Mouse (Mus musculus) embryonic facial prominence, embryonic 15.5 days (tissue): ENCODE measurements around the gene Wnt11. TPM values are rescaled to one million over a fixed set of nuclear protein-coding genes. Genes with fewer than 3 reads are reported as not detected.

Source experiments
- ATAC-seq: fragments of 200-750 bp; cut with Nextera tagmentation; 2 replicates; pipeline ENCODE4 v1.8.0; 2017; ENCODE audit warnings: low read depth, moderate TSS enrichment; ENCODE audit not compliant: insufficient number of reproducible peaks, low FRiP score, low TSS enrichment
- H3K27ac ChIP-seq: fragments of 300-500 bp; sonication (generic); replicated peaks from 2 replicates; pipeline ENCODE4 v1.5.1; 2015; ENCODE audit warnings: mild to moderate bottlenecking, inconsistent platforms
- H3K27me3 ChIP-seq: fragments of 300-500 bp; sonication (generic); 2 replicates; pipeline ENCODE4 v1.6.1; 2015; ENCODE audit warnings: inconsistent platforms
- H3K36me3 ChIP-seq: fragments of 300-500 bp; sonication (generic); 2 replicates; pipeline ENCODE4 v1.6.1; 2015; ENCODE audit warnings: mild to moderate bottlenecking, inconsistent platforms
- H3K4me1 ChIP-seq: fragments of 300-500 bp; sonication (generic); 2 replicates; pipeline ENCODE4 v1.6.1; 2015; ENCODE audit warnings: inconsistent platforms
- H3K4me2 ChIP-seq: fragments of 300-500 bp; sonication (generic); replicated peaks from 2 replicates; pipeline ENCODE4 v1.6.1; 2015; ENCODE audit warnings: mild to moderate bottlenecking, inconsistent platforms
- H3K4me3 ChIP-seq: fragments of 300-500 bp; sonication (generic); replicated peaks from 2 replicates; pipeline ENCODE4 v1.5.1; 2015; ENCODE audit warnings: mild to moderate bottlenecking, inconsistent platforms
- H3K9ac ChIP-seq: fragments of 300-500 bp; sonication (generic); 2 replicates; pipeline ENCODE4 v1.6.1; 2015; ENCODE audit warnings: inconsistent platforms
- H3K9me3 ChIP-seq: fragments of 300-500 bp; sonication (generic); replicated peaks from 2 replicates; pipeline ENCODE4 v1.6.1; 2016; ENCODE audit warnings: inconsistent platforms
- WGBS: fragments of 180-500 bp; shearing (Covaris S2); methylation state at CpG from one replicate; pipeline ENCODE4 v1.1.7; 2015; 5-methylcytosine and 5-hydroxymethylcytosine counted together
- polyA plus RNA-seq: library from polyadenylated mRNA; unstranded; fragments of >200 nt; fragmentation: Nextera tagmentation; extraction: Ambion mirVana; gene quantifications from 2 replicates; pipeline ENCODE4 v1.2.1, GENCODE M21; 2015

Gene Wnt11
- polyA plus RNA-seq, 1 experiment from 2014 or later = 23.3 TPM

DNA sequence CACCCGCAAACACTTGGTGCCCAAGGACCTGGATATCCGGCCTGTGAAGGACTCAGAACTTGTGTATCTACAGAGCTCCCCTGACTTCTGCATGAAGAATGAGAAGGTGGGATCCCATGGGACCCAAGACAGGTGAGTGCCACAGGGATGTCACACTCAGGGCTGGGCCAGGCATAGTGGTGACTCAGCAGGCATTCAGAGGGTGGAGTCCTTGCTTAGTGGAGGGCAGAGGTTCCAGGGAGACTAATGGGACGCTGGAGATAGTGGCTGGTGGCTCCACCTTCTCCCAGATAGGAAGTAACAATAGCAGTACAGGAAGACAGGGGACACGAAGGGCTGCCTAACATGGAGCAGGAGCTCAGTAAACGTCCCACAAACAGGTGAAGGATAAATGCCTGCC, 15.5 kb downstream of the Wnt11 start:
- H3K4me3 ChIP-seq = no peak overlapping the region
- no peak overlapping the region for H3K4me2 ChIP-seq
- peaks cover 8% of the 10 kb centered on the region; the same call in 1 of the 2 replicates for H3K36me3 ChIP-seq
- H3K4me1 ChIP-seq = peaks cover 21% of the 10 kb centered on the region
- H3K27me3 ChIP-seq = no peaks in the 10 kb centered on the region
- no peak overlapping the region for H3K9ac ChIP-seq
- H3K9me3 ChIP-seq = no peaks in the 10 kb centered on the region
- no peak for ATAC-seq
- H3K27ac ChIP-seq = no peak overlapping the region
- WGBS = 85% methylated on average over 5 of the region's 5 CpGs

- Histone ChIP-seq H3K27ac (peak overlapping the region; percentile 35), H3K9me3 (no peaks in the 10 kb centered on the region), H3K9ac (no peak overlapping the region), H3K4me1 (peaks cover 21% of the 10 kb centered on the region), H3K4me3 (no peak overlapping the region), H3K36me3 (peaks cover 8% of the 10 kb centered on the region; the same call in 1 of the 2 replicates), H3K27me3 (no peaks in the 10 kb centered on the region), H3K4me2 (peak overlapping the region; percentile 20; the same call in 1 of the 2 replicates)
- peak; percentile 55 for ATAC-seq
- WGBS = 19% methylated on average over 9 of the region's 9 CpGs
Observed at GRCm38 (mm10) chr7:98851220-98851619, 16.3 kb downstream of the Wnt11 start.

DNA sequence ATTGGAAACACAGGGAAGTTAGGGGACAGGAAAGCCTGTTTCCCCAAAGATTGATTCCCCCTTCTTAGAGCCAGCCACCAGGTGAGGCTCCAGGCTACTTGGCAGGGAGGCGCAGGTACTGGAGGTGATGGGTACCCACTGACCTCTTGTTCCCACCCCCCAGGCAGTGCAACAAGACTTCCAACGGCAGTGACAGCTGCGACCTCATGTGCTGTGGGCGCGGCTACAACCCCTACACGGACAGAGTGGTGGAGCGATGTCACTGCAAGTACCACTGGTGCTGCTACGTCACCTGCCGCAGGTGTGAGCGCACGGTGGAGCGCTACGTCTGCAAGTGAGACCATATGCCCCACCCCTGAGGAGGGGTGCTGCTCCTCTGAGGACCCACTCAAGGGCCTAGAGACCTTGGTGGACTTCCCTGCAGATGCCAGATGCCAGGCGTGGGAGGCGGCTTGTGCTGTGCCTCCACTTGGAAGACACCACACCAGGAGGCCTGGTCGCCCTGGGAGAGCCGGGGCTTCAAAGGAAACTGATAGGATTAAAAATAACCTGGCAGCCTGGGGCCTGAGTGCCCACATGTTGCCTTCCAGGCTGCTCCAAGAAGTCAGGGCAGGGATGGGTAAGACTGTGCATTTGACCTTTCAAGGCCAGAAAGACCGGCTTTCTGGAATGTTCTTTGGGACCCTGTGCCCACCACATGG, 18.2 kb downstream of the Wnt11 start:
- WGBS = 74% methylated on average over 18 of the region's 18 CpGs
- H3K27ac ChIP-seq = no peak overlapping the region
- peaks cover 8% of the 10 kb centered on the region; the same call in 1 of the 2 replicates for H3K36me3 ChIP-seq
- no peak overlapping the region for H3K9ac ChIP-seq
- ATAC-seq = no peak
- H3K27me3 ChIP-seq = no peaks in the 10 kb centered on the region
- no peak overlapping the region for H3K4me3 ChIP-seq
- H3K9me3 ChIP-seq = no peaks in the 10 kb centered on the region
- peaks cover 21% of the 10 kb centered on the region for H3K4me1 ChIP-seq
- no peak overlapping the region for H3K4me2 ChIP-seq

GRCm38 (mm10) chr7:98853806-98854205, 18.9 kb downstream of the Wnt11 start:
- WGBS = 79% methylated on average over 6 of the region's 6 CpGs
- no peak overlapping the region for H3K9ac ChIP-seq
- H3K9me3 ChIP-seq = no peaks in the 10 kb centered on the region
- peaks cover 21% of the 10 kb centered on the region for H3K4me1 ChIP-seq
- no peak for ATAC-seq
- no peak overlapping the region for H3K4me2 ChIP-seq
- no peaks in the 10 kb centered on the region for H3K27me3 ChIP-seq
- no peak overlapping the region for H3K27ac ChIP-seq
- H3K4me3 ChIP-seq = no peak overlapping the region
- peaks cover 8% of the 10 kb centered on the region; the same call in 1 of the 2 replicates for H3K36me3 ChIP-seq

DNA sequence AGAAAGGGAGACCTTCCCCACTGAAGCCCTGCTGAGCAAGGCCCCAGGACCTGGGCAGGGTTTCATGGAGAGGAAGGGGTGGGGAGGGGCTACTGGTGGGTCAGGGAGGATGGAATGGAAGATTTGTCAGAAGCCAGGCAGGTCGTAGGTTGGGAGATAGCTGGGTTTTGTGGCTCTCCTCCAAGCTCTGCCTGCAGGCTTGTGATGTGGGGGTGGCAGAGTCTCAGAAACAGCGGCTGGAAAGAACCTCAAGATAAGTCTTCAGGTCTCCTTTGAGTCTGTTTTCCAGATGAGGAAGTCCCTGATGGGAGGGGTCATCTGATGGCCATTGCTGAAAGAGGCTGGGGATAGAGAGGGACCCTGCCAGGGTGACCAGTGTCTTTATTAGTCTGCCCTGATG, 20.5 kb downstream of the Wnt11 start:
- ATAC-seq = no peak
- Histone ChIP-seq H3K27me3 (no peaks in the 10 kb centered on the region), H3K9ac (no peak overlapping the region), H3K4me2 (no peak overlapping the region), H3K9me3 (no peaks in the 10 kb centered on the region), H3K4me3 (no peak overlapping the region), H3K36me3 (peaks cover 5% of the 10 kb centered on the region; the same call in 1 of the 2 replicates), H3K27ac (no peak overlapping the region), H3K4me1 (peaks cover 15% of the 10 kb centered on the region)
- WGBS = 76% methylated on average over 2 of the region's 2 CpGs

GRCm38 (mm10) chr7:98856128-98856527, 21.2 kb downstream of the Wnt11 start:
- H3K9me3 ChIP-seq = no peaks in the 10 kb centered on the region
- no peak overlapping the region for H3K9ac ChIP-seq
- H3K27me3 ChIP-seq = no peaks in the 10 kb centered on the region
- no peak for ATAC-seq
- H3K4me2 ChIP-seq = no peak overlapping the region
- H3K27ac ChIP-seq = no peak overlapping the region
- peaks cover 10% of the 10 kb centered on the region for H3K4me1 ChIP-seq
- 36% methylated on average over 3 of the region's 3 CpGs for WGBS
- H3K4me3 ChIP-seq = no peak overlapping the region
- H3K36me3 ChIP-seq = 0 out of 2 replicates have a peak, but pooled peaks cover 3% of the 10 kb centered on the region

GRCm38 (mm10) chr7:98857094-98857493, 22.2 kb downstream of the Wnt11 start:
- Histone ChIP-seq H3K9ac (no peak overlapping the region), H3K4me2 (no peak overlapping the region), H3K36me3 (0 out of 2 replicates have a peak, but pooled peaks cover 3% of the 10 kb centered on the region), H3K27ac (no peak overlapping the region; the same call in 1 of the 2 replicates), H3K9me3 (no peaks in the 10 kb centered on the region), H3K4me3 (no peak overlapping the region), H3K4me1 (0 out of 2 replicates have a peak, but pooled peaks cover 7% of the 10 kb centered on the region), H3K27me3 (no peaks in the 10 kb centered on the region)
- 45% methylated on average over 3 of the region's 3 CpGs for WGBS
- no peak for ATAC-seq

DNA sequence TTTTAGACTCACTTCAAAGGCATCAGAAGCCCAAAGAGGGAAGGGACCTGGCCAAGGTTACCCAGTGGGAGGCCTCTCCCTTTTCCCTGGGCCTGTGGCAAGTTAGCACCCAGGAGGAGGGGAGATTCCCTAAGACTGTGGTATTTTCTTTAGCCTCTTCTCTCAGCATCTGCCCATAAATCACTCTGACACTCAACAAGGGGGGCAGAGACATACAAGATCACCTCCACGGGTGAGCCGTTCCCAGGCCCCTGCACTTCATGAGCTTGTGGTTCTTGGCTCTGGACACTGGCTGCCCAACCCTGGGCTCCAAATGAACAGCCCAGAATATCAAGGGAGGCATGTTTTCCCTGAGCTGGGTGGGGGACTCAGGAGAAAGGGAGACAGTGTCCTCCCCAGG, 26.1 kb downstream of the Wnt11 start:
- Histone ChIP-seq H3K36me3 (no peaks in the 10 kb centered on the region), H3K9me3 (no peaks in the 10 kb centered on the region), H3K4me2 (no peak overlapping the region), H3K4me1 (peaks cover 37% of the 10 kb centered on the region), H3K9ac (no peak overlapping the region), H3K27me3 (no peaks in the 10 kb centered on the region), H3K4me3 (no peak overlapping the region), H3K27ac (no peak overlapping the region)
- 58% methylated on average over 2 of the region's 2 CpGs for WGBS
- no peak for ATAC-seq

- Histone ChIP-seq H3K4me3 (no peak overlapping the region), H3K36me3 (no peaks in the 10 kb centered on the region), H3K4me1 (peaks cover 53% of the 10 kb centered on the region), H3K9me3 (no peaks in the 10 kb centered on the region), H3K27ac (no peak overlapping the region), H3K9ac (no peak overlapping the region), H3K27me3 (no peaks in the 10 kb centered on the region), H3K4me2 (no peak overlapping the region)
- WGBS = 44% methylated on average over 5 of the region's 5 CpGs
- ATAC-seq = no peak
Observed at GRCm38 (mm10) chr7:98862994-98863393, 28.1 kb downstream of the Wnt11 start.

GRCm38 (mm10) chr7:98863969-98864718, 29.2 kb downstream of the Wnt11 start:
- Histone ChIP-seq H3K27ac (no peak overlapping the region), H3K4me1 (peaks cover 64% of the 10 kb centered on the region), H3K9ac (no peak overlapping the region), H3K9me3 (no peaks in the 10 kb centered on the region), H3K36me3 (no peaks in the 10 kb centered on the region), H3K4me3 (no peak overlapping the region), H3K4me2 (no peak overlapping the region), H3K27me3 (no peaks in the 10 kb centered on the region)
- WGBS = 45% methylated on average over 9 of the region's 9 CpGs
- no peak for ATAC-seq

DNA sequence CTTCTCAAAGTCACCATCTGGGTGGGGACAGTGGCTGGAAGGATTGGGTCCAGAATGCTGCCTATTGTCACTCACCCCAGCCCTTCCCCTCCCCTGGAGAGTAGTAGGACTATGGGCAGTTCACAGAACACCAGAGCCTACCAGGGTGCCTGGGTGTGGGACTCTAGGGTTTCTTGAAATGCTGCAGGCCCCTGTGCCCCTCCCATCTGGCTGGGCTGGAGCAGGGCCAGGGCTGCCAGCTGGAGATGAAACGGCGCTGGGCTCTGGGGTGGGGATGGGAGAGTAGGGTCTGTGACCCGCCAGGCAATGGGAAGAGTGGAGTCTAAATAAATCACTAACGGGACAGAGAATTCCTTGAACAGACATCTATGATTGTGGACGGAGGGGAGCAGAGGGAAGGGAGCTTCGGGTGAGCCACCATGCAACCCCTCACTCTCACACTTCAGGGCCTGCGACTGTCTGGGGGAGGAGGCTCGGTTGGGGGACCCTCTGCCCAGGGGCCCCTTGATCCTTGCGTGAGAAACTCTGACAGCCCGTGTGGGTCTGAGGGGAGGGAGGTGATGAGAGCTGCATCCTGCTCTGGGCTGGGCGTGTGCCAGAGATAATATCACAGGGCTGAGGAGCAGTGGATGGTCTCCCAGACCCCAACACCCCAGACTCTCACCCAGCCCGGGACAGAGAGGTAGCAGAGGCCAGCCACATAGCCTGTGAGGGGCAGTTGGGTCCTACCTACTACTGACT, 32.3 kb downstream of the Wnt11 start:
- H3K27me3 ChIP-seq = no peaks in the 10 kb centered on the region
- no peaks in the 10 kb centered on the region for H3K9me3 ChIP-seq
- no peak for ATAC-seq
- no peak overlapping the region for H3K4me3 ChIP-seq
- H3K4me1 ChIP-seq = peaks cover 87% of the 10 kb centered on the region
- H3K27ac ChIP-seq = no peak overlapping the region
- WGBS = 20% methylated on average over 12 of the region's 12 CpGs
- H3K36me3 ChIP-seq = no peaks in the 10 kb centered on the region
- no peak overlapping the region for H3K4me2 ChIP-seq
- H3K9ac ChIP-seq = no peak overlapping the region
